Comparison of ENCODE assay signal across 9 mouse cellular contexts in genomic region chr1:176994707-176995418, GRCm38 (mm10).
A peak's percentile ranks its signal among the peaks of the same experiment; 100 is the strongest.
DNase-seq lines count a peak whose midpoint lies in the region; ATAC-seq and TF ChIP-seq lines count a peak whose summit lies in the region.
"Had no signal": no experiment of that assay in that cellular context is flagged by ENCODE, and none has a peak within 500 bp of the region (broad histone marks: within the 10 kb centered on the region; RNA-seq: fewer than 3 reads in every experiment).

No protein-coding gene starts in this region.

- H3K9ac ChIP-seq in forebrain, embryonic 15.5 days (replicated peaks) = no peak overlapping the region
- H3K9ac ChIP-seq in limb, embryonic 14.5 days (ENCODE audit: low read depth, low read length, severe bottlenecking) = no peak overlapping the region
- no peak overlapping the region for H3K9ac ChIP-seq in liver, embryonic 11.5 days (ENCODE audit: low read depth, low read length)

- peak; percentile 57 for DNase-seq in left cerebral cortex, postnatal 4 days
- no peak for DNase-seq in left cerebral cortex, postnatal 10 days (ENCODE audit: extremely low spot score in 1 of 2, low spot score in 2 of 2)
- DNase-seq in limb, embryonic 14.5 days (ENCODE audit: low spot score) = peak; percentile 55
- DNase-seq in spleen, postnatal 10 days (ENCODE audit: low spot score in 2 of 2) = no peak
- no peak for DNase-seq in thymus, postnatal 25 days
- DNase-seq in liver, embryonic 11.5 days (ENCODE audit: low spot score) = no peak
- no peak for DNase-seq in left cerebral cortex, adult 18-20 months (ENCODE audit: low spot score in 2 of 2)

- no peaks in the 10 kb centered on the region for H3K36me3 ChIP-seq in forebrain, embryonic 15.5 days
- H3K36me3 ChIP-seq in limb, embryonic 14.5 days (ENCODE audit: control insufficient read depth, insufficient read depth, low read length) = no peaks in the 10 kb centered on the region
- H3K36me3 ChIP-seq in liver, embryonic 11.5 days (ENCODE audit: control insufficient read depth, insufficient read depth, low read length) = no peaks in the 10 kb centered on the region

- ATAC-seq in forebrain, embryonic 15.5 days (replicated peaks) = peak; percentile 59
- peak; percentile 61 for ATAC-seq in limb, embryonic 14.5 days (ENCODE audit: low FRiP score, low read depth)
- ATAC-seq in liver, embryonic 11.5 days (replicated peaks; ENCODE audit: low FRiP score) = no peak

- H3K4me1 ChIP-seq in forebrain, embryonic 15.5 days = peaks cover 75% of the 10 kb centered on the region
- H3K4me1 ChIP-seq in limb, embryonic 14.5 days (ENCODE audit: control insufficient read depth, insufficient read depth, low read length) = peaks cover 19% of the 10 kb centered on the region
- peaks cover 12% of the 10 kb centered on the region for H3K4me1 ChIP-seq in liver, embryonic 11.5 days (replicated peaks; ENCODE audit: control insufficient read depth, insufficient read depth, low read length)

- TF ChIP-seq POLR2A in limb, embryonic 14.5 days (IDR thresholded peaks at IDR 0.05; ENCODE audit: borderline replicate concordance, extremely low read depth, insufficient read depth, insufficient read length) = no peak

- WGBS in forebrain, embryonic 15.5 days = 11% methylated on average over 11 of the region's 11 CpGs
- WGBS in limb, embryonic 14.5 days = 13% methylated on average over 11 of the region's 11 CpGs
- 63% methylated on average over 11 of the region's 11 CpGs for WGBS in liver, embryonic 11.5 days

- intact Hi-C loops in left cerebral cortex, postnatal 4 days (cut with DNase I) = loop anchor here (10.0 kb wide), 1 partner anchor 60 kb away; no protein-coding TSS in a partner anchor
- intact Hi-C loops in left cerebral cortex, postnatal 10 days (cut with DNase I) = loop anchor here (10.0 kb wide), 2 partner anchors 110 to 690 kb away; no protein-coding TSS in a partner anchor

- no peak overlapping the region for H3K4me3 ChIP-seq in forebrain, embryonic 15.5 days
- no peak overlapping the region for H3K4me3 ChIP-seq in limb, embryonic 14.5 days (replicated peaks; ENCODE audit: low read length)
- no peak overlapping the region for H3K4me3 ChIP-seq in liver, embryonic 11.5 days (ENCODE audit: low read depth, low read length)

- H3K9me3 ChIP-seq in forebrain, embryonic 15.5 days = no peaks in the 10 kb centered on the region
- H3K9me3 ChIP-seq in limb, embryonic 14.5 days (ENCODE audit: control insufficient read depth, low read length) = no peaks in the 10 kb centered on the region
- no peaks in the 10 kb centered on the region for H3K9me3 ChIP-seq in liver, embryonic 11.5 days (ENCODE audit: control insufficient read depth, low read length)
- H3K9me3 ChIP-seq: G1E had no signal

- H3K4me2 ChIP-seq in forebrain, embryonic 15.5 days (replicated peaks) = no peak overlapping the region
- no peak overlapping the region for H3K4me2 ChIP-seq in limb, embryonic 14.5 days (replicated peaks; ENCODE audit: low read depth, low read length, severe bottlenecking)
- no peak overlapping the region for H3K4me2 ChIP-seq in liver, embryonic 11.5 days

- H3K27ac ChIP-seq in forebrain, embryonic 15.5 days (replicated peaks) = peak overlapping the region; percentile 99
- H3K27ac ChIP-seq in limb, embryonic 14.5 days (replicated peaks; ENCODE audit: low read depth, low read length) = peak overlapping the region; percentile 71; the same call in 1 of the 2 replicates
- no peak overlapping the region for H3K27ac ChIP-seq in liver, embryonic 11.5 days (ENCODE audit: low read depth, low read length)

- no peaks in the 10 kb centered on the region for H3K27me3 ChIP-seq in forebrain, embryonic 15.5 days
- no peaks in the 10 kb centered on the region for H3K27me3 ChIP-seq in limb, embryonic 14.5 days (ENCODE audit: control insufficient read depth, insufficient read depth, low read length)
- H3K27me3 ChIP-seq in liver, embryonic 11.5 days (replicated peaks; ENCODE audit: control insufficient read depth, insufficient read depth, low read length) = no peaks in the 10 kb centered on the region

Comparison
In these comparisons a context has a peak if more than half of its experiments do, and no peak if none do; other contexts are left out.
1. DNase-seq: peak in left cerebral cortex, postnatal 4 days (single experiment) and limb, embryonic 14.5 days (single experiment); none in left cerebral cortex, postnatal 10 days (0 of 2), spleen, postnatal 10 days (0 of 2), thymus, postnatal 25 days (single experiment), liver, embryonic 11.5 days (single experiment) and left cerebral cortex, adult 18-20 months (0 of 2).